Mouse (Mus musculus): Measurements from ENCODE around the gene Scube3. TPM values are rescaled to one million over a fixed set of nuclear protein-coding genes. Genes with fewer than 3 reads are reported as not detected.

The Scube3 gene
- 3.4 and 4.3 TPM in 2 replicates for polyA plus RNA-seq (2012; rRNA removed)

GRCm38 (mm10) chr17:28141771-28142699 is at the start of gene Scube3:
TSS of gene Scube3 (plus strand) at chr17:28142141.

GRCm38 (mm10) chr17:28176775-28177539 is 35.0 kb downstream of the Scube3 start, which contains the start of gene Zfp523:
TSS of gene Zfp523 (plus strand) at chr17:28177129.

GRCm38 (mm10) chr17:28207591-28208313 is 65.8 kb downstream of the Scube3 start, which contains the start of gene Def6:
TSS of gene Def6 (plus strand) at chr17:28207778.

Other genes starting within 250 kb of the Scube3 start
- 56.6 and 61.9 TPM in 2 replicates for gene Anks1, start 232.8 kb upstream of the Scube3 start, polyA plus RNA-seq (2012; rRNA removed)
- gene Taf11, start 232.3 kb upstream of the Scube3 start, polyA plus RNA-seq (2012; rRNA removed): 9.0 and 11.0 TPM in 2 replicates
- 6.3 and 10.4 TPM in 2 replicates for gene Tcp11, start 61.5 kb upstream of the Scube3 start, polyA plus RNA-seq (2012; rRNA removed)
- 166 and 193 TPM in 2 replicates for gene Zfp523, start 35.0 kb downstream of the Scube3 start, polyA plus RNA-seq (2012; rRNA removed)
- 5.3 and 7.1 TPM in 2 replicates for gene Def6, start 65.6 kb downstream of the Scube3 start, polyA plus RNA-seq (2012; rRNA removed)
- 36.5 and 40.0 TPM in 2 replicates for gene Ppard, start 90.6 kb downstream of the Scube3 start, polyA plus RNA-seq (2012; rRNA removed)
- 28.9 and 31.7 TPM in 2 replicates for gene Fance, start 171.4 kb downstream of the Scube3 start, polyA plus RNA-seq (2012; rRNA removed)
- 4,084 and 8,432 TPM in 2 replicates for gene Rpl10a, start 186.3 kb downstream of the Scube3 start, polyA plus RNA-seq (2012; rRNA removed)
- gene Tead3, start 208.7 kb downstream of the Scube3 start, polyA plus RNA-seq (2012; rRNA removed): 34.2 and 40.1 TPM in 2 replicates
- gene Tulp1, start 223.1 kb downstream of the Scube3 start, polyA plus RNA-seq (2012; rRNA removed): 3.7 and 4.1 TPM in 2 replicates